Mouse (Mus musculus): Measurements from ENCODE around the gene Nav2.

Nav2 gene

GRCm38 (mm10) chr7:49415716-49416115, 507.2 kb downstream of the Nav2 start:
- no peak for DNase-seq (ENCODE audit: inconsistent age in 2 of 2, low spot score in 1 of 2)

GRCm38 (mm10) chr7:49418841-49419240, 510.3 kb downstream of the Nav2 start:
- no peak for DNase-seq (ENCODE audit: inconsistent age in 2 of 2, low spot score in 1 of 2)

- peak in 1 of 2 experiments; percentile 52 for DNase-seq (ENCODE audit: inconsistent age in 2 of 2, low spot score in 1 of 2)
Measured at GRCm38 (mm10) chr7:49420139-49420802, 511.8 kb downstream of the Nav2 start.

- no peak for DNase-seq (ENCODE audit: inconsistent age in 2 of 2, low spot score in 1 of 2)
Measured at GRCm38 (mm10) chr7:49421261-49421660, 512.7 kb downstream of the Nav2 start.

GRCm38 (mm10) chr7:49423943-49424342, 515.4 kb downstream of the Nav2 start:
- DNase-seq (ENCODE audit: inconsistent age in 2 of 2, low spot score in 1 of 2) = no peak

GRCm38 (mm10) chr7:49426060-49426459, 517.5 kb downstream of the Nav2 start:
- peak; percentile 26 to 78 for DNase-seq (ENCODE audit: inconsistent age in 2 of 2, low spot score in 1 of 2)

- DNase-seq (ENCODE audit: inconsistent age in 2 of 2, low spot score in 1 of 2) = peak in 1 of 2 experiments; percentile 69
Measured at GRCm38 (mm10) chr7:49427843-49428242, 519.3 kb downstream of the Nav2 start.

- no peak for DNase-seq (ENCODE audit: inconsistent age in 2 of 2, low spot score in 1 of 2)
Measured at GRCm38 (mm10) chr7:49428947-49429346, 520.4 kb downstream of the Nav2 start.

GRCm38 (mm10) chr7:49430808-49431207, 522.3 kb downstream of the Nav2 start:
- no peak for DNase-seq (ENCODE audit: inconsistent age in 2 of 2, low spot score in 1 of 2)

GRCm38 (mm10) chr7:49433945-49434344, 525.4 kb downstream of the Nav2 start:
- DNase-seq (ENCODE audit: inconsistent age in 2 of 2, low spot score in 1 of 2) = no peak

GRCm38 (mm10) chr7:49436492-49436891, 528.0 kb downstream of the Nav2 start:
- no peak for DNase-seq (ENCODE audit: inconsistent age in 2 of 2, low spot score in 1 of 2)

GRCm38 (mm10) chr7:49437901-49438300, 529.4 kb downstream of the Nav2 start:
- DNase-seq (ENCODE audit: inconsistent age in 2 of 2, low spot score in 1 of 2) = peak in 1 of 2 experiments; percentile 35

GRCm38 (mm10) chr7:49439136-49439535, 530.6 kb downstream of the Nav2 start:
- peak; percentile 25 to 74 for DNase-seq (ENCODE audit: inconsistent age in 2 of 2, low spot score in 1 of 2)

GRCm38 (mm10) chr7:49440333-49440969, 531.9 kb downstream of the Nav2 start:
- DNase-seq (ENCODE audit: inconsistent age in 2 of 2, low spot score in 1 of 2) = no peak

- no peak for DNase-seq (ENCODE audit: inconsistent age in 2 of 2, low spot score in 1 of 2)
Measured at GRCm38 (mm10) chr7:49442174-49442573, 533.7 kb downstream of the Nav2 start.

- no peak for DNase-seq (ENCODE audit: inconsistent age in 2 of 2, low spot score in 1 of 2)
Measured at GRCm38 (mm10) chr7:49448580-49448979, 540.1 kb downstream of the Nav2 start.

- DNase-seq (ENCODE audit: inconsistent age in 2 of 2, low spot score in 1 of 2) = peak; percentile 31 to 79
Measured at GRCm38 (mm10) chr7:49450261-49451141, 542.0 kb downstream of the Nav2 start.

GRCm38 (mm10) chr7:49451240-49451639, 542.7 kb downstream of the Nav2 start:
- DNase-seq (ENCODE audit: inconsistent age in 2 of 2, low spot score in 1 of 2) = peak in 1 of 2 experiments; percentile 60

GRCm38 (mm10) chr7:49452274-49452673, 543.8 kb downstream of the Nav2 start:
- peak in 1 of 2 experiments; percentile 36 for DNase-seq (ENCODE audit: inconsistent age in 2 of 2, low spot score in 1 of 2)

GRCm38 (mm10) chr7:49454601-49455000, 546.1 kb downstream of the Nav2 start:
- no peak for DNase-seq (ENCODE audit: inconsistent age in 2 of 2, low spot score in 1 of 2)

- peak; percentile 28 to 68 for DNase-seq (ENCODE audit: inconsistent age in 2 of 2, low spot score in 1 of 2)
Measured at GRCm38 (mm10) chr7:49456148-49456547, 547.6 kb downstream of the Nav2 start.

- DNase-seq (ENCODE audit: inconsistent age in 2 of 2, low spot score in 1 of 2) = no peak
Measured at GRCm38 (mm10) chr7:49457398-49457797, 548.9 kb downstream of the Nav2 start.

Measured in adrenal gland, adult (tissue).